Mouse (Mus musculus) ES-E14 (cell line): ENCODE measurements around the gene Mettl13.

Source experiments
- CHD2 ChIP-seq: IDR thresholded peaks from 2 replicates; pipeline ENCODE4 v1.6.1; 2014; ENCODE audit warnings: mild to moderate bottlenecking, low read depth, low read length, inconsistent platforms
- MAFK ChIP-seq: IDR thresholded peaks from 2 replicates; pipeline ENCODE4 v1.6.1; 2014; ENCODE audit warnings: mild to moderate bottlenecking, low read depth, low read length, inconsistent platforms; ENCODE audit not compliant: insufficient read depth
- ZNF384 ChIP-seq: IDR thresholded peaks from 2 replicates; pipeline ENCODE4 v1.6.1; 2012; ENCODE audit warnings: low read depth, low read length, inconsistent platforms

DNA sequence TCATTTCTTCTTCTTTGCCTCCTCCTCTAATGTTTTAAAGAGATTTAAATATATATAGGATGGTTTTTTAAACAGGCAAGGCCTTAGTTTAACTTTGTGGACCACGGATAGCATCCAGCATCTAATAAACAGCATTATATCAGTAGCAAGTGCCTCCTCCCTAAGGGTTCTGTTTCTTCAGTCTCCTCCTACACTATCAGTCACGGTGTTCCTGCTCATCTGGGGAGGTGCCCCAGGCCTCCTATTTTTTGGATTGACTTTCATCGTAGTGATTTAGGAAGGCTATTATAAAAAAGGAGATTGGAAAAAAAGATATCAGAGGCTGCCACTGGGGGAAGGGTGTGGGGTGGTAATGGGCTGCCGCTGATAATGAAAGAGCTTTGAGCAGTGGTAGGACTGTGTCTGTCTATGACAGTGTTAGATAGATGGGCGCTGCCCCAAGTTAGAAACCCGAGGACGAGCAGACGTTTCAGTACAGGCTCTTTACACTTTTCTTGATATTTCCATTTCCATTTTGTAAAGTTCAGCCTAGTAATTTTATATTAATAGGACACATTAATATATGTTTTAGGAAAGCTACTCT is 42.2 kb upstream of the Mettl13 start:
- TF ChIP-seq CHD2 (no peak), MAFK (no peak), ZNF384 (no peak)
